Mouse (Mus musculus) spleen, adult 2 months (tissue): ENCODE data around the gene Col4a3bp. TPM values are rescaled to one million over a fixed set of nuclear protein-coding genes. Genes with fewer than 3 reads are reported as not detected.

Experiments
- DNase-seq, 2 experiments: peaks; one replicate each; pipeline versions ENCODE4 v3.0.0 to v3.0.0-alpha.2; 2012 to 2021; ENCODE audit warnings: low spot score in 2 of 2, low read depth in 1 of 2
- H3K27ac ChIP-seq: fragments of 200-500 bp; 2 replicates; pipeline ENCODE4 v1.5.1; 2012; ENCODE audit warnings: low read length, inconsistent platforms; ENCODE audit not compliant: insufficient read depth
- H3K27me3 ChIP-seq: fragments of 200-500 bp; 2 replicates; pipeline ENCODE4 v1.6.1; 2012; ENCODE audit warnings: mild to moderate bottlenecking, moderate library complexity, low read length, inconsistent platforms; ENCODE audit not compliant: control insufficient read depth, insufficient read depth
- H3K36me3 ChIP-seq: fragments of 200-500 bp; 2 replicates; pipeline ENCODE4 v1.6.1; 2012; ENCODE audit warnings: mild to moderate bottlenecking, low read length, inconsistent platforms; ENCODE audit not compliant: control insufficient read depth, insufficient read depth
- H3K4me1 ChIP-seq: fragments of 200-500 bp; 2 replicates; pipeline ENCODE4 v1.6.1; 2011; ENCODE audit warnings: inconsistent platforms; ENCODE audit not compliant: control insufficient read depth, insufficient read depth, insufficient read length
- H3K4me3 ChIP-seq: fragments of 200-500 bp; 2 replicates; pipeline ENCODE4 v1.5.1; 2011; ENCODE audit warnings: mild to moderate bottlenecking, inconsistent platforms; ENCODE audit not compliant: insufficient read depth, insufficient read length; ENCODE audit errors: extremely low read depth
- CTCF ChIP-seq: fragments of 200-500 bp; IDR thresholded peaks from 2 replicates; pipeline ENCODE4 v1.5.1; 2011; ENCODE audit warnings: mild to moderate bottlenecking, inconsistent platforms; ENCODE audit not compliant: insufficient read depth, insufficient read length, insufficient replicate concordance; ENCODE audit errors: extremely low read depth
- POLR2A ChIP-seq: fragments of 200-500 bp; IDR thresholded peaks from 2 replicates; pipeline ENCODE4 v1.6.1; 2011; ENCODE audit warnings: low read depth, low read length, inconsistent platforms
- WGBS: fragments of 180-500 bp; shearing (Covaris S2); methylation state at CpG from one replicate; pipeline ENCODE4 v1.1.7; 2018; 5-methylcytosine and 5-hydroxymethylcytosine counted together
- polyA plus RNA-seq: library from polyadenylated mRNA; depleted of rRNA; stranded (reverse); fragments of >200 nt; gene quantifications from 2 replicates; pipeline ENCODE4 v1.2.3, GENCODE M21; 2012

The Col4a3bp gene
- polyA plus RNA-seq, 1 experiment = 9.5 TPM

DNA sequence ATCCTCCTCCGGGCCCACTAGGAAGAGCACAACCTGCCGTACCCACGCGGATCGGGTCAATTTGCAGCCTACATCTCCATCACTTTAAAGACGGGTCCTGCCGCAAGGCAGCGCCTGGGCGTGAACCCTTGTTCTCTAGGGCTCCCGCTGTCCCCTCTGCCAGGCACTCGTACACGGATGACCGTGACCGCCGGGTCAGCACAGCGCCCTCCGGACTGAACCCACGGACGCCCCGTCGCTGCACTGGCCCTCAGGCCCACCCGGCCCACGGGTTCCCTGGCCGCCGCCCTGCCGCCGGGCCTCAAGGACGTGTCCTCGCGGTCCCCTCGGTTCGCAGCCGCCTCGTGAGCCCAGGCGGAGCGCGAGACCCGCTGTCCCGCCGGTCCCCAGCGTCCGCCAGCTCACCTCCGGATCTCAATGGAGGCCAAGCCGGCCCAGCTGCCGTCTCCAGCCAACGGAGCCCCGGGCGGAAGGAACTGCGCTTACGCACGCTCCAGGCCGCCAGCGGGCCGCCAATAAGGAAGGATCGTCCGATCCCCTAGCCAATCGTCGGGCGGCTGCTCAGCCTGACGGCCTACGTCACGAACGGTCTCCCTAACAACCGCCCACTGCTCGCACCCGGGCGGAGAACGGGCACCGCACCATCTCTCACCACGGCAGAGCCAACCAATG lies 128.1 kb downstream of the Col4a3bp start, which contains the start of gene Hmgcr:
Gene Hmgcr, minus strand, starts transcription at position 531 of the 672 bp plus-strand sequence.
- H3K27ac ChIP-seq = peak within 1 kb of the TSS; percentile 95
- H3K36me3 ChIP-seq = peaks cover 4% of the 10 kb centered on the region
- peak within 1 kb of the TSS; percentile 88 for H3K4me3 ChIP-seq
- WGBS = under 1% methylated on average over 69 of the region's 70 CpGs
- peak; percentile 92 to 97 for DNase-seq
- H3K4me1 ChIP-seq = peaks cover 8% of the 10 kb centered on the region; the same call in 1 of the 2 replicates
- no peaks in the 10 kb centered on the region for H3K27me3 ChIP-seq
- TF ChIP-seq POLR2A = peak; percentile 78
- TF ChIP-seq CTCF = no peak

DNA sequence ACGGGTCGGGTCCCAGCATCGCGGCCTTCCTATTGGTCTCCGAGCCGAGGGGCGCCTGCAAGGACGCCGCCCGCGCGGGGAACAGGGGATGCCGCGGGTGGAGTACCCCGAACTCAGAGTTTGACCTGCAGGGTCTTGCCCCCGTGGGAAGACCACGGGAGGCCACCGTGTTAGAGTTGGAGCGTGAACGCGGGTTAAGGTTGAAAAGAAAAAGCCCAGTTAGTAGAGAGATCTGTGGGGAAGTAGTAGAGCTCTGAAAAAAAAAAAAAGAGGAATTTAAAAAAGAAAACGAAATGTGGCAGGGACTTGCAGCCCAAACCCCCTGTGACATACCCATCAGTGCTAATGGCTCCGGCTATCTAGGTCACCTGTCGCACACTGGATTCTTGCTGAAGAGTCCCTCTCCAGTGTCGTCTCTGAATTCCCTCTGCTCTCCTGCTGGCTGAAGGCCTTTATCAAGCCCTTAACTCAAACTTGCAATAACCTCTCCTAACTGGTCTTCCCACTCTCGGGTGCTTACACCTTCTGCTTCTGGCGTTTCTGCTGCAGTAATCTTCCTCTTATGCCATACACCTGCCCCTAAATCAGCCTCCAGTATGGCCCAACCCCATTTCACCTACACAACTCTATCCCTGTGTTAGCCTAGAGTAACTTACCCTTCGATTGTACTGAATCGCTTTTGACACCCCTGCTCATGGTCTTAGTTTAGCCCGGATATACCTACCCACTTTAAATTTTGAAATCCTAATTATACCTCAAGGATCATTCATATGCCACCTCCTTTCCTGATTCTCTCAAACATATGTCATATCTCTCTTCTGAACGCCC lies 128.9 kb downstream of the Col4a3bp start:
- no peaks in the 10 kb centered on the region for H3K36me3 ChIP-seq
- H3K27me3 ChIP-seq = no peaks in the 10 kb centered on the region
- peak overlapping the region; percentile 88 for H3K4me3 ChIP-seq
- H3K4me1 ChIP-seq = peaks cover 8% of the 10 kb centered on the region; the same call in 1 of the 2 replicates
- DNase-seq = no peak
- TF ChIP-seq POLR2A = no peak
- TF ChIP-seq CTCF = no peak
- peak overlapping the region; percentile 95 for H3K27ac ChIP-seq
- 8% methylated on average over 31 of the region's 31 CpGs for WGBS

DNA sequence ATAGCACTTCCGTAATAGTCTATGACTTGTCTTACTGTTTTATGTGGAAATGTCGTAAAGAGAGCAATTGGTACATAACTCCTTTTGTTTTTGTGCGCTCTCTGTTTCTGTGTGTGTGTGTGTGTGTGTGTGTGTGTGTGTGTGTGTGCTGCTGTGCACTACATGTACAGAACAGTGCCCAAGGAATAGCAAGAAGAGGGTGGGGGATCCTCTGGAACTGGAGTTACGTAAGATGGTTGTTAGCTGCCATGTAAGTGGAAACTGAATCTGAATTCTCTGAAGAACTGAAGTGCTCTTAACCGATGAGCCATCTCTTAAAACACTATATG lies 129.5 kb downstream of the Col4a3bp start:
- Histone ChIP-seq H3K4me3 (no peak overlapping the region), H3K27me3 (no peaks in the 10 kb centered on the region), H3K27ac (no peak overlapping the region), H3K36me3 (no peaks in the 10 kb centered on the region), H3K4me1 (peaks cover 8% of the 10 kb centered on the region; the same call in 1 of the 2 replicates)
- TF ChIP-seq POLR2A (no peak), CTCF (no peak)
- DNase-seq = no peak
- WGBS = 76% methylated on average over 5 of the region's 5 CpGs

DNA sequence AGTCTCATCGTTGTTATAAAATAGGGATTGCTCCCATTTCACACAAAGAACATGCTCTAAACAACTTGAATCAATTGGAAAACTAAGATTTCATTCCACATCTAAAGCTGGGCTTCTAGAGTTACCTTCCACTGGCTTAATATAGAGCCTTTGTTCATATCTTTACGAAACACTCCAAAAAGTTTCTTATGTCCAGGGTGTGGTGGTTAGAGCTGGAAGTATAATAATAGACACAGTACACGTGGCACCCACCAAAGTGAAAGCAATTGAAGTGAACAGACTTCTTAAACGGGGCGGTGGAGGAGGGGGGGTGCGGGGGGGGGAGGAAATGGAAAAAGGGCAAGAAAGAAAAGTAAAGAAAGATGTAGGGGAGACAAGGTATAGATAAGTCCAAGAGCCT lies 129.9 kb downstream of the Col4a3bp start:
- Histone ChIP-seq H3K36me3 (no peaks in the 10 kb centered on the region), H3K27ac (no peak overlapping the region), H3K27me3 (no peaks in the 10 kb centered on the region), H3K4me3 (no peak overlapping the region), H3K4me1 (peaks cover 8% of the 10 kb centered on the region; the same call in 1 of the 2 replicates)
- peak in 1 of 2 experiments; percentile 8 for DNase-seq
- TF ChIP-seq POLR2A (no peak), CTCF (no peak)
- 21% methylated on average over 6 of the region's 6 CpGs for WGBS

DNA sequence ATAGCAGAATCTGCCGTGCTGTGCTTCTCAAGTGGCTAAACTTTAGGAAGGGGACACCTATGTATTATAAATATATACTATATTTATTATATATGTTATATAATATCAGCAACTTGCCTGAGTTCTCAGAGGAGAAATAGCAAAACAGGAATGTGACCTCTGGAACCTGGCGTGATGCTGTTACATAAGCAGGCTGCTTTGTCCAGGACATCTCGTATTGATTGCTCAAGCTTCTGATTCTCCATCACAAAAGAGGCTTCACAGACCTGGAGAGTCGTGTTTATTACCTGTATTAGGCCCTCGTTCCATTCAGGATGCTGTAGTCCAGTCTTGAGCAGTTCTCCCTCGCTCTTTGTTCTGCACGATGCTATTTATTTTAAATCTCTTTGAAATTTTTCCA lies 131.4 kb downstream of the Col4a3bp start:
- DNase-seq = no peak
- no peak overlapping the region for H3K27ac ChIP-seq
- 89% methylated on average over 7 of the region's 7 CpGs for WGBS

DNA sequence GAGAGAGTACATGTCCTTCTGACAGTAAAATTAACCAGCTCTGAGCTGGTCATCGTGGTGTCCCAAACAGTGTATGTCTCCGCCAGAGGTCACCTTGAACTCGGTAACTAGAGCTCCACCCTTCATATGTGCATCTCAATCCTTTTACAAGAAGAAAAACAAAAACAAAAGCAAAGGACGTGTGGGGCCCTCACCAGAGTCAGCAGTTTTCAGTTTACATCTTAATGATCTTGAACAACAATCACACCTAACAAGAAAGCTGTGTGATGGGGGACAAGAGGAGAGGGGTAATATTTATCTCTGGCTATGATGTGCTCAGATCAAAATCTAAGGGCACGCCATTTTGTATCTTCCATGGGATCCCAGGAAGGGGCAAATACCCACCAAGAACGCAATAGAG lies 133.3 kb downstream of the Col4a3bp start:
- Histone ChIP-seq H3K27me3 (no peaks in the 10 kb centered on the region), H3K4me1 (peaks cover 6% of the 10 kb centered on the region; the same call in 1 of the 2 replicates), H3K27ac (no peak overlapping the region), H3K36me3 (no peaks in the 10 kb centered on the region), H3K4me3 (no peak overlapping the region)
- TF ChIP-seq CTCF (no peak), POLR2A (no peak)
- WGBS = 93% methylated on average over 6 of the region's 6 CpGs
- no peak for DNase-seq

More for the DNA sequence above, 131.4 kb downstream of the Col4a3bp start:
- no peak for TF ChIP-seq CTCF
- no peak for TF ChIP-seq POLR2A
- Histone ChIP-seq H3K36me3 (no peaks in the 10 kb centered on the region), H3K4me1 (peaks cover 8% of the 10 kb centered on the region; the same call in 1 of the 2 replicates), H3K4me3 (no peak overlapping the region), H3K27me3 (no peaks in the 10 kb centered on the region)

DNA sequence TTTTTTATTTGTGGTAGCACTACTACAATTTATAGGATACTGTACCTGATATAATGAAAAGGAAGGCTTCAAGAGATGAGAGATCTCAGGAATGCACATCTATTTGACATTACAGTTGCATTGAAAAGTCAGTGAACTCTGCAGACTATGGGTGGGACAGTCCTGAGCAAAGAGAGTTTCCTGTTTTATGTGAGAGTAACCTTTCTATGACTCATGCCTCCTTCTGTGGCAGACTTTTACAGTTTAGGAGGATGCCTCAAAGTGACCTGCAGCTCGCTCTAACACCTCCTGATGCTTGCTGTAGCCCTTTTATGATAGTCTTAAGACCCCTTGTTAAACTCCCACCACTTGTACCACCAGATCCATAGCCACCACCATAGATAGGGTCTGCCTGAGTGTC lies 134.7 kb downstream of the Col4a3bp start:
- H3K27ac ChIP-seq = no peak overlapping the region
- H3K4me3 ChIP-seq = no peak overlapping the region
- no peaks in the 10 kb centered on the region for H3K4me1 ChIP-seq
- no peaks in the 10 kb centered on the region for H3K27me3 ChIP-seq
- no peaks in the 10 kb centered on the region for H3K36me3 ChIP-seq
- DNase-seq = no peak
- 67% methylated on average over 1 of the region's 1 CpGs for WGBS
- TF ChIP-seq POLR2A (no peak), CTCF (no peak)
